Mouse (Mus musculus): ENCODE measurements around the gene AC124502.3. TPM values are rescaled to one million over a fixed set of nuclear protein-coding genes. Genes with fewer than 3 reads are reported as not detected.

AC124502.3 gene
- polyA plus RNA-seq, 1 experiment, result 3.8 TPM

- Histone ChIP-seq H3K27ac (replicated peaks; ENCODE audit: low read depth, low read length) (no peak overlapping the region), H3K4me3 (ENCODE audit: insufficient read depth, low read depth, low read length) (no peak overlapping the region), H3K4me1 (ENCODE audit: control insufficient read depth, insufficient read depth, insufficient read length, low read length) (no peaks in the 10 kb centered on the region; the same call in 1 of the 2 replicates)
Observed at GRCm38 (mm10) chr19:5048138-5049056, 9.7 kb downstream of the AC124502.3 start.

- H3K4me1 ChIP-seq (ENCODE audit: control insufficient read depth, insufficient read depth, insufficient read length, low read length), result no peaks in the 10 kb centered on the region; the same call in 1 of the 2 replicates
- H3K4me3 ChIP-seq (ENCODE audit: insufficient read depth, low read depth, low read length), result no peak overlapping the region
- no peak overlapping the region for H3K27ac ChIP-seq (replicated peaks; ENCODE audit: low read depth, low read length)
Observed at GRCm38 (mm10) chr19:5049325-5049724, 10.6 kb downstream of the AC124502.3 start.

- H3K4me3 ChIP-seq (ENCODE audit: insufficient read depth, low read depth, low read length), result peak within 1 kb of the TSS; percentile 55
- H3K4me1 ChIP-seq (ENCODE audit: control insufficient read depth, insufficient read depth, insufficient read length, low read length), result no peaks in the 10 kb centered on the region; the same call in 1 of the 2 replicates
- H3K27ac ChIP-seq (replicated peaks; ENCODE audit: low read depth, low read length), result peak within 1 kb of the TSS; percentile 72; the same call in 1 of the 2 replicates
Observed at GRCm38 (mm10) chr19:5050047-5050905, 11.6 kb downstream of the AC124502.3 start, which contains the start of gene Rin1. TSS of gene Rin1 (plus strand) at chr19:5050481.

- no peaks in the 10 kb centered on the region; the same call in 1 of the 2 replicates for H3K4me1 ChIP-seq (ENCODE audit: control insufficient read depth, insufficient read depth, insufficient read length, low read length)
- peak overlapping the region; percentile 55 for H3K4me3 ChIP-seq (ENCODE audit: insufficient read depth, low read depth, low read length)
- H3K27ac ChIP-seq (replicated peaks; ENCODE audit: low read depth, low read length), result no peak overlapping the region
Observed at GRCm38 (mm10) chr19:5051031-5051430, 12.3 kb downstream of the AC124502.3 start.

GRCm38 (mm10) chr19:5051515-5051914, 12.8 kb downstream of the AC124502.3 start:
- H3K27ac ChIP-seq (replicated peaks; ENCODE audit: low read depth, low read length), result no peak overlapping the region
- H3K4me3 ChIP-seq (ENCODE audit: insufficient read depth, low read depth, low read length), result peak overlapping the region; percentile 55
- no peaks in the 10 kb centered on the region; the same call in 1 of the 2 replicates for H3K4me1 ChIP-seq (ENCODE audit: control insufficient read depth, insufficient read depth, insufficient read length, low read length)

GRCm38 (mm10) chr19:5052166-5052822, 13.6 kb downstream of the AC124502.3 start:
- Histone ChIP-seq H3K27ac (replicated peaks; ENCODE audit: low read depth, low read length) (no peak overlapping the region), H3K4me3 (ENCODE audit: insufficient read depth, low read depth, low read length) (no peak overlapping the region), H3K4me1 (ENCODE audit: control insufficient read depth, insufficient read depth, insufficient read length, low read length) (no peaks in the 10 kb centered on the region; the same call in 1 of the 2 replicates)

GRCm38 (mm10) chr19:5052853-5053252, 14.2 kb downstream of the AC124502.3 start:
- Histone ChIP-seq H3K4me1 (ENCODE audit: control insufficient read depth, insufficient read depth, insufficient read length, low read length) (no peaks in the 10 kb centered on the region; the same call in 1 of the 2 replicates), H3K27ac (replicated peaks; ENCODE audit: low read depth, low read length) (no peak overlapping the region), H3K4me3 (ENCODE audit: insufficient read depth, low read depth, low read length) (no peak overlapping the region)

GRCm38 (mm10) chr19:5053909-5054308, 15.2 kb downstream of the AC124502.3 start:
- H3K4me1 ChIP-seq (ENCODE audit: control insufficient read depth, insufficient read depth, insufficient read length, low read length), result no peaks in the 10 kb centered on the region; the same call in 1 of the 2 replicates
- H3K27ac ChIP-seq (replicated peaks; ENCODE audit: low read depth, low read length), result no peak overlapping the region
- H3K4me3 ChIP-seq (ENCODE audit: insufficient read depth, low read depth, low read length), result no peak overlapping the region

GRCm38 (mm10) chr19:5056251-5056650, 17.6 kb downstream of the AC124502.3 start:
- Histone ChIP-seq H3K4me1 (ENCODE audit: control insufficient read depth, insufficient read depth, insufficient read length, low read length) (no peaks in the 10 kb centered on the region), H3K27ac (replicated peaks; ENCODE audit: low read depth, low read length) (no peak overlapping the region)

GRCm38 (mm10) chr19:5057876-5058775, 19.4 kb downstream of the AC124502.3 start:
- Histone ChIP-seq H3K4me3 (ENCODE audit: insufficient read depth, low read depth, low read length) (no peak overlapping the region), H3K27ac (replicated peaks; ENCODE audit: low read depth, low read length) (0 out of 2 replicates have a peak overlapping the region, but pooled peaks have one; percentile 2), H3K4me1 (ENCODE audit: control insufficient read depth, insufficient read depth, insufficient read length, low read length) (no peaks in the 10 kb centered on the region)

More at GRCm38 (mm10) chr19:5056251-5056650, 17.6 kb downstream of the AC124502.3 start:
- no peak overlapping the region for H3K4me3 ChIP-seq (ENCODE audit: insufficient read depth, low read depth, low read length)

GRCm38 (mm10) chr19:5058801-5059771, 20.4 kb downstream of the AC124502.3 start:
- no peaks in the 10 kb centered on the region for H3K4me1 ChIP-seq (ENCODE audit: control insufficient read depth, insufficient read depth, insufficient read length, low read length)
- H3K4me3 ChIP-seq (ENCODE audit: insufficient read depth, low read depth, low read length), result no peak overlapping the region
- H3K27ac ChIP-seq (replicated peaks; ENCODE audit: low read depth, low read length), result 0 out of 2 replicates have a peak overlapping the region, but pooled peaks have one; percentile 2

GRCm38 (mm10) chr19:5060365-5061330, 22.0 kb downstream of the AC124502.3 start:
- no peaks in the 10 kb centered on the region for H3K4me1 ChIP-seq (ENCODE audit: control insufficient read depth, insufficient read depth, insufficient read length, low read length)
- H3K4me3 ChIP-seq (ENCODE audit: insufficient read depth, low read depth, low read length), result no peak overlapping the region
- no peak overlapping the region for H3K27ac ChIP-seq (replicated peaks; ENCODE audit: low read depth, low read length)
